Mouse (Mus musculus) ES-CJ7 (cell line): Measurements from ENCODE around the gene Aldh3a1.
A peak's percentile ranks its signal among the peaks of the same experiment; 100 is the strongest.

ENCODE experiments used
- DNase-seq: peaks from one replicate; pipeline ENCODE4 v3.0.0; 2011; ENCODE audit warnings: low read depth, low spot score

Gene Aldh3a1

GRCm38 (mm10) chr11:61236015-61236414 is 28.7 kb downstream of the Aldh3a1 start:
- DNase-seq = no peak

- no peak for DNase-seq
Measured at GRCm38 (mm10) chr11:61244406-61244805, 37.1 kb downstream of the Aldh3a1 start.

- peak; percentile 54 for DNase-seq
Measured at GRCm38 (mm10) chr11:61251741-61252140, 44.4 kb downstream of the Aldh3a1 start.

- DNase-seq = no peak
Measured at GRCm38 (mm10) chr11:61252807-61253206, 45.5 kb downstream of the Aldh3a1 start.

GRCm38 (mm10) chr11:61259106-61259505 is 51.8 kb downstream of the Aldh3a1 start:
- peak; percentile 18 for DNase-seq

GRCm38 (mm10) chr11:61262516-61262915 is 55.2 kb downstream of the Aldh3a1 start:
- DNase-seq = no peak

- DNase-seq = no peak
Measured at GRCm38 (mm10) chr11:61263841-61264240, 56.5 kb downstream of the Aldh3a1 start.

- peak; percentile 96 for DNase-seq
Measured at GRCm38 (mm10) chr11:61266551-61267533, 59.5 kb downstream of the Aldh3a1 start, which contains the start of gene Aldh3a2. Gene Aldh3a2 (minus strand): TSS chr11:61267464.
